Mouse (Mus musculus) lung, postnatal 0 days (tissue): Measurements from ENCODE around the gene Mcmbp.

Source experiments
- CTCF ChIP-seq: IDR thresholded peaks from 2 replicates; pipeline ENCODE4 v1.5.1; 2016; ENCODE audit warnings: antibody characterized with exemption, mild to moderate bottlenecking
- EP300 ChIP-seq: IDR thresholded peaks from 2 replicates; pipeline ENCODE4 v1.6.1; 2016; ENCODE audit warnings: antibody characterized with exemption, mild to moderate bottlenecking, control low read depth

DNA sequence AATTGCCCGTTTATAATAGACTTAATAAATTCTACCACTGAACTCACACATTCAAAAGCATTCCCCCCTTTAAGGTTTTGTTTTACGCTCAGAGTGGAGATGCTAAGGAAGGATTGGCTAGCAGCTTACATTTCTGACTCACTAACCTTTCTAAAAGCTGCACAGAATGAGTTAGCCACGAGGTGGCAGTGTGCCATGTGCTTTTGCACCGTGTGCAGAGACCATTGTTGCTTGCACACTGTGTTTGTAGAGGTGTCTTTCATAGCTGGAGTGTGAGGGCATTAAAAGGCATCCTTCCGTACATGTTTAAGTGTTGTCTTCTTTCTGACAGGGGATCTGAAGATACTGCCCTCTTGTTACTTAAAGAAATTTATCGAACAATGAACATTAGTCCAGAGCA is 39.0 kb upstream of the Mcmbp start:
- TF ChIP-seq CTCF = peak; percentile 74
- no peak for TF ChIP-seq EP300
